Mouse (Mus musculus): ENCODE measurements around the gene Rras2. TPM values are rescaled to one million over a fixed set of nuclear protein-coding genes. Genes with fewer than 3 reads are reported as not detected.
A peak's percentile ranks its signal among the peaks of the same experiment; 100 is the strongest.

Rras2 gene
- polyA plus RNA-seq, 1 experiment from 2014 or later: 24.7 TPM

GRCm38 (mm10) chr7:114129281-114129680 lies 11.7 kb upstream of the Rras2 start:
- Histone ChIP-seq H3K4me2 (ENCODE audit: low read length) (no peak overlapping the region), H3K4me3 (ENCODE audit: low read depth, low read length) (no peak overlapping the region), H3K4me1 (ENCODE audit: control insufficient read depth, insufficient read depth, low read length) (no peaks in the 10 kb centered on the region), H3K36me3 (ENCODE audit: control insufficient read depth, insufficient read depth, low read length) (no peaks in the 10 kb centered on the region), H3K9ac (ENCODE audit: low read depth, low read length) (no peak overlapping the region), H3K27me3 (ENCODE audit: control insufficient read depth, insufficient read depth, low read depth, low read length) (no peaks in the 10 kb centered on the region), H3K27ac (ENCODE audit: low read length) (no peak overlapping the region), H3K9me3 (replicated peaks; ENCODE audit: control insufficient read depth, low read length, poor library complexity, severe bottlenecking) (no peaks in the 10 kb centered on the region)
- no peak for ATAC-seq
- 50% methylated on average over 2 of the region's 2 CpGs for WGBS

- no peaks in the 10 kb centered on the region for H3K9me3 ChIP-seq (replicated peaks; ENCODE audit: control insufficient read depth, low read length, poor library complexity, severe bottlenecking)
- H3K4me1 ChIP-seq (ENCODE audit: control insufficient read depth, insufficient read depth, low read length): peaks cover 16% of the 10 kb centered on the region
- peak overlapping the region; percentile 91 for H3K4me3 ChIP-seq (ENCODE audit: low read depth, low read length)
- H3K27me3 ChIP-seq (ENCODE audit: control insufficient read depth, insufficient read depth, low read depth, low read length): no peaks in the 10 kb centered on the region; the same call in 1 of the 2 replicates
- H3K9ac ChIP-seq (ENCODE audit: low read depth, low read length): peak overlapping the region; percentile 92; the same call in 1 of the 2 replicates
- H3K27ac ChIP-seq (ENCODE audit: low read length): peak overlapping the region; percentile 91
- no peaks in the 10 kb centered on the region for H3K36me3 ChIP-seq (ENCODE audit: control insufficient read depth, insufficient read depth, low read length)
- 41% methylated on average over 7 of the region's 7 CpGs for WGBS
- ATAC-seq: peak; percentile 50
- peak overlapping the region; percentile 81 for H3K4me2 ChIP-seq (ENCODE audit: low read length)
Measured at GRCm38 (mm10) chr7:114118180-114118579, 599 bp upstream of the Rras2 start.

GRCm38 (mm10) chr7:114116711-114117351 lies 750 bp downstream of the Rras2 start:
- peaks cover 16% of the 10 kb centered on the region for H3K4me1 ChIP-seq (ENCODE audit: control insufficient read depth, insufficient read depth, low read length)
- under 1% methylated on average over 35 of the region's 74 CpGs for WGBS

GRCm38 (mm10) chr7:114115961-114116360 lies 1.6 kb downstream of the Rras2 start:
- Histone ChIP-seq H3K4me2 (ENCODE audit: low read length) (peak overlapping the region; percentile 81), H3K9ac (ENCODE audit: low read depth, low read length) (no peak overlapping the region; the same call in 1 of the 2 replicates), H3K4me1 (ENCODE audit: control insufficient read depth, insufficient read depth, low read length) (peaks cover 16% of the 10 kb centered on the region), H3K36me3 (ENCODE audit: control insufficient read depth, insufficient read depth, low read length) (no peaks in the 10 kb centered on the region), H3K9me3 (replicated peaks; ENCODE audit: control insufficient read depth, low read length, poor library complexity, severe bottlenecking) (no peaks in the 10 kb centered on the region), H3K4me3 (ENCODE audit: low read depth, low read length) (peak overlapping the region; percentile 91), H3K27me3 (ENCODE audit: control insufficient read depth, insufficient read depth, low read depth, low read length) (no peaks in the 10 kb centered on the region; the same call in 1 of the 2 replicates), H3K27ac (ENCODE audit: low read length) (no peak overlapping the region)
- no peak for ATAC-seq
- WGBS: 17% methylated on average over 9 of the region's 9 CpGs

More at GRCm38 (mm10) chr7:114116711-114117351, 750 bp downstream of the Rras2 start:
- Histone ChIP-seq H3K27ac (ENCODE audit: low read length) (peak overlapping the region; percentile 91), H3K9me3 (replicated peaks; ENCODE audit: control insufficient read depth, low read length, poor library complexity, severe bottlenecking) (no peaks in the 10 kb centered on the region), H3K4me2 (ENCODE audit: low read length) (peak overlapping the region; percentile 81), H3K27me3 (ENCODE audit: control insufficient read depth, insufficient read depth, low read depth, low read length) (no peaks in the 10 kb centered on the region; the same call in 1 of the 2 replicates), H3K36me3 (ENCODE audit: control insufficient read depth, insufficient read depth, low read length) (no peaks in the 10 kb centered on the region), H3K9ac (ENCODE audit: low read depth, low read length) (peak overlapping the region; percentile 92), H3K4me3 (ENCODE audit: low read depth, low read length) (peak overlapping the region; percentile 91)
- ATAC-seq: peak; percentile 70

GRCm38 (mm10) chr7:114114976-114115375 lies 2.6 kb downstream of the Rras2 start:
- Histone ChIP-seq H3K27ac (ENCODE audit: low read length) (no peak overlapping the region), H3K36me3 (ENCODE audit: control insufficient read depth, insufficient read depth, low read length) (no peaks in the 10 kb centered on the region), H3K9ac (ENCODE audit: low read depth, low read length) (no peak overlapping the region), H3K4me3 (ENCODE audit: low read depth, low read length) (no peak overlapping the region), H3K4me2 (ENCODE audit: low read length) (no peak overlapping the region), H3K9me3 (replicated peaks; ENCODE audit: control insufficient read depth, low read length, poor library complexity, severe bottlenecking) (no peaks in the 10 kb centered on the region), H3K4me1 (ENCODE audit: control insufficient read depth, insufficient read depth, low read length) (peaks cover 16% of the 10 kb centered on the region), H3K27me3 (ENCODE audit: control insufficient read depth, insufficient read depth, low read depth, low read length) (no peaks in the 10 kb centered on the region; the same call in 1 of the 2 replicates)
- WGBS: 97% methylated on average over 3 of the region's 3 CpGs
- ATAC-seq: no peak

- H3K36me3 ChIP-seq (ENCODE audit: control insufficient read depth, insufficient read depth, low read length): no peaks in the 10 kb centered on the region
- WGBS: 91% methylated on average over 2 of the region's 2 CpGs
- no peak overlapping the region for H3K4me3 ChIP-seq (ENCODE audit: low read depth, low read length)
- no peak overlapping the region for H3K4me2 ChIP-seq (ENCODE audit: low read length)
- no peak overlapping the region for H3K9ac ChIP-seq (ENCODE audit: low read depth, low read length)
- H3K9me3 ChIP-seq (replicated peaks; ENCODE audit: control insufficient read depth, low read length, poor library complexity, severe bottlenecking): no peaks in the 10 kb centered on the region
- no peaks in the 10 kb centered on the region; the same call in 1 of the 2 replicates for H3K27me3 ChIP-seq (ENCODE audit: control insufficient read depth, insufficient read depth, low read depth, low read length)
- H3K4me1 ChIP-seq (ENCODE audit: control insufficient read depth, insufficient read depth, low read length): peaks cover 16% of the 10 kb centered on the region
- ATAC-seq: no peak
- no peak overlapping the region for H3K27ac ChIP-seq (ENCODE audit: low read length)
Measured at GRCm38 (mm10) chr7:114114284-114114683, 3.3 kb downstream of the Rras2 start.

- H3K27ac ChIP-seq (ENCODE audit: low read length): no peak overlapping the region
- H3K4me2 ChIP-seq (ENCODE audit: low read length): no peak overlapping the region
- no peak overlapping the region for H3K9ac ChIP-seq (ENCODE audit: low read depth, low read length)
- no peaks in the 10 kb centered on the region for H3K36me3 ChIP-seq (ENCODE audit: control insufficient read depth, insufficient read depth, low read length)
- H3K27me3 ChIP-seq (ENCODE audit: control insufficient read depth, insufficient read depth, low read depth, low read length): no peaks in the 10 kb centered on the region
- H3K4me3 ChIP-seq (ENCODE audit: low read depth, low read length): no peak overlapping the region
- H3K9me3 ChIP-seq (replicated peaks; ENCODE audit: control insufficient read depth, low read length, poor library complexity, severe bottlenecking): no peaks in the 10 kb centered on the region
- ATAC-seq: no peak
- 87% methylated on average over 2 of the region's 2 CpGs for WGBS
- H3K4me1 ChIP-seq (ENCODE audit: control insufficient read depth, insufficient read depth, low read length): peaks cover 3% of the 10 kb centered on the region
Measured at GRCm38 (mm10) chr7:114110500-114110899, 7.1 kb downstream of the Rras2 start.

GRCm38 (mm10) chr7:114105886-114106285 lies 11.7 kb downstream of the Rras2 start:
- no peak for ATAC-seq
- no peak overlapping the region for H3K4me2 ChIP-seq (ENCODE audit: low read length)
- 89% methylated on average over 8 of the region's 8 CpGs for WGBS
- H3K4me1 ChIP-seq (ENCODE audit: control insufficient read depth, insufficient read depth, low read length): no peaks in the 10 kb centered on the region; the same call in 1 of the 2 replicates
- no peak overlapping the region for H3K4me3 ChIP-seq (ENCODE audit: low read depth, low read length)
- no peaks in the 10 kb centered on the region for H3K9me3 ChIP-seq (replicated peaks; ENCODE audit: control insufficient read depth, low read length, poor library complexity, severe bottlenecking)
- no peak overlapping the region for H3K9ac ChIP-seq (ENCODE audit: low read depth, low read length)
- no peak overlapping the region for H3K27ac ChIP-seq (ENCODE audit: low read length)
- H3K27me3 ChIP-seq (ENCODE audit: control insufficient read depth, insufficient read depth, low read depth, low read length): no peaks in the 10 kb centered on the region
- H3K36me3 ChIP-seq (ENCODE audit: control insufficient read depth, insufficient read depth, low read length): no peaks in the 10 kb centered on the region

- Histone ChIP-seq H3K27ac (ENCODE audit: low read length) (no peak overlapping the region), H3K27me3 (ENCODE audit: control insufficient read depth, insufficient read depth, low read depth, low read length) (no peaks in the 10 kb centered on the region), H3K4me3 (ENCODE audit: low read depth, low read length) (no peak overlapping the region), H3K36me3 (ENCODE audit: control insufficient read depth, insufficient read depth, low read length) (no peaks in the 10 kb centered on the region), H3K9me3 (replicated peaks; ENCODE audit: control insufficient read depth, low read length, poor library complexity, severe bottlenecking) (no peaks in the 10 kb centered on the region), H3K4me2 (ENCODE audit: low read length) (no peak overlapping the region), H3K4me1 (ENCODE audit: control insufficient read depth, insufficient read depth, low read length) (no peaks in the 10 kb centered on the region; the same call in 1 of the 2 replicates), H3K9ac (ENCODE audit: low read depth, low read length) (no peak overlapping the region)
- no peak for ATAC-seq
- WGBS: 91% methylated on average over 24 of the region's 24 CpGs
Measured at GRCm38 (mm10) chr7:114103629-114104347, 13.8 kb downstream of the Rras2 start.
